Mouse (Mus musculus) G1E (cell line): Measurements from ENCODE around the gene Gm15262. TPM values are rescaled to one million over a fixed set of nuclear protein-coding genes. Genes with fewer than 3 reads are reported as not detected.

Experiments used
- ATAC-seq: 2 replicates; pipeline ENCODE4 v1.8.0; 2016; ENCODE audit warnings: mild to moderate bottlenecking; ENCODE audit not compliant: insufficient number of reproducible peaks, poor library complexity, low FRiP score, severe bottlenecking; ENCODE audit errors: extremely low read depth
- DNase-seq: peaks from one replicate; pipeline ENCODE4 v3.0.0; 2012; ENCODE audit warnings: low spot score
- H3K27me3 ChIP-seq: 2 replicates; pipeline ENCODE4 v1.6.1; 2012; ENCODE audit warnings: mild to moderate bottlenecking, low read length, inconsistent platforms; ENCODE audit not compliant: insufficient read depth
- H3K36me3 ChIP-seq: replicated peaks from 2 replicates; pipeline ENCODE3; 2012; ENCODE audit warnings: mild to moderate bottlenecking, inconsistent platforms
- H3K4me1 ChIP-seq: 2 replicates; pipeline ENCODE4 v1.6.1; 2012; ENCODE audit warnings: low read depth, low read length, inconsistent platforms, mixed read lengths; ENCODE audit not compliant: insufficient read depth
- H3K4me3 ChIP-seq: 2 replicates; pipeline ENCODE4 v1.5.1; 2012; ENCODE audit warnings: low read depth, mild to moderate bottlenecking, inconsistent platforms, low read length, moderate library complexity, mixed read lengths
- H3K9me3 ChIP-seq: replicated peaks from 2 replicates; pipeline ENCODE4 v1.6.1; 2012; ENCODE audit warnings: inconsistent platforms
- CTCF ChIP-seq: IDR thresholded peaks from 2 replicates; pipeline ENCODE4 v1.5.1; 2012; ENCODE audit warnings: low read depth, low read length, inconsistent platforms, mixed read lengths
- GATA1 ChIP-seq: IDR thresholded peaks from 2 replicates; pipeline ENCODE4 v1.6.1; 2012; ENCODE audit warnings: borderline replicate concordance, low read length, inconsistent platforms, mixed read lengths
- GATA2 ChIP-seq: IDR thresholded peaks from 2 replicates; pipeline ENCODE4 v1.6.1; 2012; ENCODE audit warnings: low read depth, low read length, inconsistent platforms, borderline replicate concordance
- POLR2AphosphoS5 ChIP-seq: IDR thresholded peaks from 2 replicates; pipeline ENCODE4 v1.6.1; 2012; ENCODE audit warnings: low read depth, low read length, inconsistent platforms; ENCODE audit not compliant: insufficient replicate concordance
- TAL1 ChIP-seq: conservative IDR thresholded peaks from 2 replicates; pipeline ENCODE4 v1.6.1; 2012; ENCODE audit warnings: low read depth, low read length, inconsistent platforms, mixed read lengths
- polyA plus RNA-seq: library from polyadenylated mRNA; stranded (reverse); fragments of >175 nt; gene quantifications from 2 replicates; pipeline ENCODE4 v1.2.3, GENCODE M21; 2012
- total RNA-seq, 2 experiments: library from RNA; stranded (forward) in 1 of 2; stranded (reverse) in 1 of 2; fragments of 200-1000 nt in 1 of 2; fragments of >200 nt in 1 of 2; fragmentation: Nextera tagmentation in 1 of 2; gene quantifications; 2 replicates each; pipeline ENCODE4 v1.2.3; 2014 to 2017

Gm15262 gene
- total and polyA plus RNA-seq, 3 experiments = not detected

GRCm38 (mm10) chrX:161387942-161388341 is 100.7 kb downstream of the Gm15262 start:
- TF ChIP-seq TAL1 (no peak), GATA2 (no peak), POLR2AphosphoS5 (no peak), GATA1 (no peak), CTCF (no peak)
- H3K27me3 ChIP-seq = no peaks in the 10 kb centered on the region
- no peaks in the 10 kb centered on the region for H3K4me1 ChIP-seq
- no peak for DNase-seq
- ATAC-seq = no peak
- no peaks in the 10 kb centered on the region for H3K36me3 ChIP-seq
- no peaks in the 10 kb centered on the region for H3K9me3 ChIP-seq
- H3K4me3 ChIP-seq = no peak overlapping the region

GRCm38 (mm10) chrX:161399110-161399509 is 111.9 kb downstream of the Gm15262 start:
- Histone ChIP-seq H3K4me3 (no peak overlapping the region), H3K4me1 (no peaks in the 10 kb centered on the region), H3K9me3 (no peaks in the 10 kb centered on the region), H3K27me3 (no peaks in the 10 kb centered on the region), H3K36me3 (no peaks in the 10 kb centered on the region)
- ATAC-seq = no peak
- no peak for TF ChIP-seq GATA1
- TF ChIP-seq GATA2 = no peak
- no peak for TF ChIP-seq TAL1
- no peak for TF ChIP-seq POLR2AphosphoS5
- 0 out of 2 replicates have a peak, but pooled peaks have one; percentile 24 for TF ChIP-seq CTCF
- DNase-seq = peak; percentile 1

- Histone ChIP-seq H3K9me3 (no peaks in the 10 kb centered on the region), H3K4me1 (no peaks in the 10 kb centered on the region), H3K4me3 (no peak overlapping the region), H3K36me3 (no peaks in the 10 kb centered on the region), H3K27me3 (no peaks in the 10 kb centered on the region)
- ATAC-seq (no peak), DNase-seq (no peak)
- TF ChIP-seq TAL1 (no peak), GATA2 (no peak), POLR2AphosphoS5 (no peak), CTCF (no peak), GATA1 (no peak)
Observed at GRCm38 (mm10) chrX:161411151-161411550, 123.9 kb downstream of the Gm15262 start.

Other genes with a start within 250 kb of the Gm15262 start
- gene Scml2, start 170.3 kb upstream of the Gm15262 start, total RNA-seq (2014; fragmentation: Nextera tagmentation) = 1.9 and 2.9 TPM in 2 replicates
- 1.2 and 1.6 TPM in 2 replicates for gene Scml2, start 170.3 kb upstream of the Gm15262 start, total RNA-seq (2017)
- gene Scml2, start 170.3 kb upstream of the Gm15262 start, polyA plus RNA-seq = 0.57 and 0.68 TPM in 2 replicates